Mouse (Mus musculus): ENCODE data around the gene Celf1.
"Not testable (repeated sequence)": the region's sequence is repeated elsewhere in the genome, so short reads cannot be mapped to it uniquely, and the experiment has no call there.

Celf1 gene

DNA sequence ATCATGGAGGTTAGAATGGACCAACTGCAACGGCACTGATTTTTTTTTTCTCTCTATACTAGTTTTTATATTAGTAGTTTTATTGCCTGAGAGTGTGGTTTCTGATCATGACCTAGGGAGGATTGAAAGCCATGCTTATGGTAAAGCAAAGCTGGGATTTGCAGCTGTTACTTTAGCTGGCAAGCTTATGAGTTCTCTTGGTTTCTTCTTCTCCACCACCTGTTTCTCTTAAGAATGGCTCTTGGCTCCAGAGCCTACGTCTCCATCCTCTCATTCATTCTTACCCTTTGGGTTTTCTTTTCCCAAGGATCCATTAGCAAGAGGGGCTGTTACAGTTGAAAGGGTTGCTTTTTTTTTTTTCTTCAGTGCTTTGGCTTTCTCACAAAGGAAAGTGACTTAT, 1.6 kb downstream of the Celf1 start:
- DNase-seq: no peak

DNA sequence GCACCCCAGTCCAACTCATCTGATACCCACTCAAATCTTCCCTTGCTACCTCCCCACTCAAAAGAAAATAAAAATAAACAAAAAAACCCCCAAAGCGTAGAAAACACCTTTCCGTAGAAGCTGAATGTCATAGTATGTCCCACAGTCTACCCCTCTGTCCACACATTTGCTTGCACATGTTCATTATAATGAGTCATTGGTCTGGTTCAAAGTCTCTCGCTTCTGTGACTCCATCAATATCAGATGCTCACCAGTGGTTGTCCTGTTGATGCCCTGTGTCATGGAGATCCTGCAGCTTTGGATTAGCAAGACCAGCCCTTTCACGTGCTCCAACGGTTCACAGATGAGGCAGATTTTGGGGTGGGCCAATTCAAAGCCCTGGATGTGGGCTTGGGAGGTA, 10.0 kb downstream of the Celf1 start:
- DNase-seq: no peak

DNA sequence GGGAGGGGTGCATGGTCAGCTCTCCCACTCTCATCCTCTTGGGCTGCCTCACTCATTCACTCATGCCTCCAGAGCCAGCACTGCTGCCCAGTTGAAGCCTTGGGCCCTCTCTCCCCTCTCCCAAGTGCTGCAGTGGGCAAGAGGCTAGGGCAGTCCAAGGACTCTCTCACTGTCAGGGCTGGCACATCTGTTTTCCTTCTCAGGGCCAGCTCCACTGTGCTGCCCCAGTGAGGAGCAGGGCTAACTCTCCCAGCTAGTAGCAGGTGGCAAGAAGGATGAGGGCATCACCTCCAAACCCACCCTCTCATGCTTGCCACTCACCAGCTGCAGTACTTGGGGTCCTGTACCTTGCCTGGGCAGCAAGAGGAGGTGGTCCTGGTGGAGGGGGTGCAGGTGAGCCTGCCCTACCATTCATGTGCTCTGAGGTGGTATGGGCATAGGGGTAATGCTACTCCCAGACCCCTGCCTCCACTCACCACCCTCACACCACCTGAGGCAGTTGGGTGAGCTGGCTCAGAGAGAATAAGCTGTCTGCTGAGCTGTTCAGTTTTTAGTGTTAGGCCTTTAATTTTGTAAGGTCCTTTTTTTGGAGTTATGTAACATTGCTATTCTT, 10.5 kb downstream of the Celf1 start:
- no peak for DNase-seq

DNA sequence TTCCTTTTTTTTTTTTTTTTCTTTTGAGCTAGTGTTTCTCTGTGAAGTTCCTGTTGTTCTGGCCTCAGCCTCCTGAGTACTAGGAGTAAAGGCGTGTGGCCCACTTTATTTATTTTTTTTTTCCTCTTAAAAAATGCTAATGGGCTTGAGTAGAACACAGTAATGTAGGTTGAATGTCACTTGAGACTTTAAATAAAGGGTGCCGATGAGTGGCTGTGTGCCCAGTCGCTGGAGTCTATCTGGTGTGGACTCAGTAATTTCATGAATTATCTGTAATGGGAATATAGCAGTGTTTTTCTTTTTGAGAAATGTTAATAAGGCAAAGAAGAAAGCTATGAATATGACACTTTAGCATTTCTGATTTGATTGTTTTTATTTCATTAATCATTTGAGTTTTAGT, 13.3 kb downstream of the Celf1 start:
- no peak for DNase-seq

DNA sequence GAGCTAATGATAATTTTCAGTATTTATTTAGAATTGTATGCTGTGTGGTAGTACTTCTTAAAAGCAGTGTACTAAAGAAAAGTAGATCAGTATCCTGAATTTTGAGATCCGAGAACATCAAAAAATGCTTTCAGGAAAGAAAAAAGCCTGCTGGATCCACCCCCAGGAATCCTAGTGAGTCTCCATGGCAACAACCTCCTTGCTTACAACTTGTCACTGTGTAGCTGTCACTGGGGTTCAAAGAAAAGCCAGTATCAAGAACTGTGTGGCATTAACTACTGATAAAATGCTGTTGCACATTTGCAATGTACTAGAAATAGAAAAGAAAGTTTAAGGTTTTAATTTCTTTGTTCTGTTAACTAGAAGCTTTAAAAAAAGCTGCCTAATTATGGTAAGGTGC, 15.9 kb downstream of the Celf1 start:
- no peak for DNase-seq

DNA sequence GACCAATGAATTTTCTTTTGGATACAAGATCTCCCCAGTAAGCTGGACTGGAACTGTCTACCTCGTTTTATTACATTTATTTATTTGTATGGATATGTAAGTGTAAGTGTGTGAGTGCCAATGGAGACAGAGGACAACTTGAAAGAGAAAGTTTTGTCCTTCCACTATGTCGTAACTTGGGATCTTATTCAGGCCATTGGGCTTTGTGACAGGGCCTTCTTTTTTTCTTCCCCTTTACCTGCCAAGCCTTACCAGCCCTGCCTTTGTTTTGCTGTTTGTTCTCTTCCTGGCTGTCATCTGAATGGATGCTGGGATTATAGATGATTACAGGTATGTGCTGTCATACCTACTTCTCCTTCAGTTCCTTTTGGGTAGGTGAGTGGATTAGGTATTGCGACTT, 18.7 kb downstream of the Celf1 start:
- no peak for DNase-seq

DNA sequence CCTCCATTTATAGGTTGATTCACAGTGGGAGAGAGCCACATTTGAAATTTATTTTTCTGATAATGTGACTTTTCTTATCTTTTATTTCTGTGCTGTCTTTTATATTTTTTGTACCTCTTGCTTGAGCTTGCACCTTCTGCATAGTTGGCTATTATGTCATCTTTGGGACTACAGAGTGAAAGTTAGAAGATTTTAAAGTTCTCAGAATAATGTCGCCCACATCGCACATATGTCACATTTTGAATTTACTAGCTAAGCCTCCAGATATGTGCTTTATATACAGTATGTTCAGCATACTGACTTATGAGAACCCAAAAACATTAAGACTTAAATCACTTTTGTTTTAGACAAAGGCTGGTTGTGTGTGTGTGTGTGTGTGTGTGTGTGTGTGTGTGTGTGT, 19.8 kb downstream of the Celf1 start:
- DNase-seq: no peak

DNA sequence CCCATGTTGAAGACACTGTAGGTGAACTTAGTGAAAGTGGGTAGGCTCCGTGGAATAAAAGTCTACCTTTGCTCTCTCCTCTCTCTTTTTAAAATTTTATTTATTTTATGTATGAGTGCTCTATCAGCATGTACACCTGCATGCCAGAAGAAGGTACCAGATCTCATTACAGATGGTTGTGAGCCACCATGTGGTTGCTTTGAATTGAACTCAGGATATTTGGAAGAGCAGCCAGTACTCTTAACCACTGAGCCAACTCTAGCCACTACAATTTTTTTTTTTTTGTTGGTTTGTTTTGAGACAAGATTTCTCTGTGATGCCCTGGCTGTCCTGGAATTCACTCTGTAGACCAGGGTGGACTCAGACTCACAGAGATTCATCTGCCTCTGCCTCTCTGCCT, 23.1 kb downstream of the Celf1 start:
- no peak for DNase-seq

DNA sequence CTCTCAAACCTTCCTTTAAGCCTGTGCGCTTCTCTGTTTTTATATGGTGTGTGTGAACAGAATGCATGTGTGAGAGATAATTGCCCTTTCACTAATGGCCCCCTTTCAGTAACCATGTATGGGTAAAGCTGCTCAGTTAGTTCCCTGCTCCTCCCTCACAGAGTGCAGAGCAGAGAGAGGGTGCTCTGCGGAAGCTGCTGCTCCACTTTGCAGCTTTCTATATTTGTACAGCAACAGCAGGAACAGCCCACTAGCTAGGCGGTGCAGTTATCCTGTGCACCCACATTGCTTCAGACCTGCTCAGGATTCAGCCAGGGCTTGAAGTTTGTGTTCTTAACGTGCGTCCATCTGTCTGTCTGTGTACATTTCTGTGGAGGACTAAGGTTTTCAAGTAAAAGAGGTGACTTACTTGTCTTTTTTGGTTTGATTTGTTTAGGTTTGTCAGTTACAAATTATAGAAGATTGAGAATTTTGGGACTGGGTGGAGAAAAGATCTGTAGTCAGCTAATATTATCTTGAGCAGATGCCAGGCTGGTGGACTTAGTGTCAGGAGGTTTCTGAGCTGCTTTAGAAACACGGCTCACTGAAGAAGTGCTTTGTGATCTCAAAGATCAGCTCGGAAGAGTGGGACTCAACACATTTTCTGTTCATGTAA, 24.8 kb downstream of the Celf1 start:
- no peak for DNase-seq

DNA sequence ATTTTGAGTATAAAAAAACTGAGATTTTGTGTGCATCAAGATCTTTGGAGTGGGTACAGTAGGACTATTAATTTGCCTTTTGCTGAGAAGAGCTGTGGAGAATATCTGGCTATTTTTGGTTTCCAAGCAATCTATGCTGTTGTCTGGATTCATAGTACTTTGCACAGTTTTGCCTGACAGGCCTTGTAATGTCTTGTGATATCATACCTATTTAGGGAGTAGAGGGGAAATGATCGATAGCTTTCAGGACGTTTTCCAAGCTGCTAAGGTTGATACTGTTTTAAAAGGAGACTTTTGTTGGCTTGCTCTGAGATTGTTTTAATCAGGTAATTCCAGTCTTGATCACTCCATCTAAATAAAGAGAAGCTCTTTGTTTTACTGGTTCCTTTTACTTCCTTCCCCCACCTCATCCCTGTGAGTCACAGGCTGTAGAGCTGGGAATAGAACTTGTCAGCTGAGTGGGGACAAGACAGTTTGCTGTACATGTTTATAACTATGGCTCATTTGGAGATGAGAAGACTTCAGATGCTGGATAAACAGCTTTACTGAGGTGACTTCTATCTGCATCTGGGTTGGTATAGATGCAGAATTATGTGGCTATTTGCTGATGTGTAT, 25.4 kb downstream of the Celf1 start:
- no peak for DNase-seq

DNA sequence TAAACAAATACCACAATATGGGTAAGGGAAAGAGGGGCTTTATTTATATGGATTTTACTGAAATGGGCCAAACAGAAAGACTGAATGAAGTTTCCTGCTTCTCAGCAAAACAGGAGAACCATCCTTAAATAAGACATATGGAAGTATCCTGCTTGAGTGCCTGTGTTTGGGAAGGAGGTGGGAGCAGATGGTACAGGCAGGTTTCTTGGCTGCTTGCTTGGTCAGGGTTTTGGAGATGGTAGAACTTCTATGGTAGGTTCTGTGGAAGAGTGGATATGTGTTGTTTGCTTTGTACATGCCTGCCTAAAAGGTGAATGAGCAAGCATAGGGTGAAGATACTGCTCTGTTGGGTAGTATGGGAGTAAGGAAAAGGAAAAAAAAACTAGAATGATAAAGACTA, 30.4 kb downstream of the Celf1 start:
- no peak for DNase-seq

DNA sequence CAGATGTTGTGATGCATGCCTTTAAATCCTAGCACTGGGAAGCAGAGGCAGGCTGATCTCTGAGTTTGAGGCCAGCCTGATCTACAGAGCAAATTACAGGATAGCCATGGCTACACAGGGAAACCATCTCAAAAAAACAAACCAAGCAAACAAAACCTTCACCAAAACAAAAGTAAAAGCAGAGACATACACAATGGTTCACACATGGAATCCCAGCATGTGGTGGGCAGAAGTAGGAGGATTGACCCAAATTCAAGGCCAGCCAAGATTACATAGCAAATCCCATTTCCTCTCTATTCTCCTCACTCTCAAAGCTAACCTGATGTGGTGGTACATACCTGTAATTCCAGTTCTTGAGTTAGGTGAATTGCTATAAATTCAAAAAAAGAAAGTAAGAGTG, 33.9 kb downstream of the Celf1 start:
- DNase-seq: no peak

DNA sequence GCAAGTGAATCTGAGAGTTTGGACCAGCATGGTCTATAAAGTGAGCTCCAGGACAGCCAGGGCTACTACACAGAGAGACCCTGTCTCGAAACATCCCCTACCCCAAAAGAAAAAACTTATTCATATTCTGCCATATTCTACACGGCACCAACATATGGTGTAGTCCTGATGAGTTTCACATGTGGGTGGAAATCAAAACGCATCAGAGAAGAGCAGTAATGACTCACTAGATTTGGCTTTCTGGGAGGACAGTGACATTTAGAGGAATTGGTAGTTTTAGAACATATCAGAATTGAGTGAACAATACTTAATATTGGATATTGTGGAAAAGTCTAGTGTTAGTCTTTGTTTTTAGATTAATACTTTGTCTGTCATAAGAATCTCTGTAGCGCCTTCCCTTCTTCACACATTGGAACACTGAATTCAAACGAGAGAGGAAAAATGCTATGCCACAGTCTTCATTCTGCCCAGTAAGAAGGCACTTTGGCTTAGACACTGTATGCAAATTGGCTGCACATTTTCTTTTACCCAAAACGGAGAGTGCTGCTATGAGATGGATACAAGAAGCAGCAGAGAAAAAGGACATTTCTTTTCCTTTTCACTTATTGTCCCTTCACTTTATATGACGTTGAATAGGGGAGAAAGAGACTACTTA, 35.1 kb downstream of the Celf1 start:
- no peak for DNase-seq

DNA sequence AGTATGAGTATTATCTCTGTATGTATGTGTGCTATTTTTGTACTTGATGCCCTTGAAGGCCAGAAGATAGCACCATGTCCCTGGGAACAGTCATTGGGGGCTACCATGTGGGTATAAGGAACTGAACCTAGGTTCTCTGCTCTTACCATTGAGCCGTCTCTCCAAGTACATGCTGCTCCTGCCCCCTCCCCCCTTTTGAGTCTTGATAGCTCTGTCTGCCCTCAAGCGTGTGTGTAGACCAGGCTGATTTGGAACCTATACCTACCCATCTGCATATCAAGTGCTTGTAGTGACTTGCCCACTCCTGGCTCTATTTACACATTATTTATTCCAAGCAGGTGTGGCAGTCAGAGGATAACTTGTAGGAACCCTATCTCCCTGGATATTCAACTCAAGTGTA, 36.4 kb downstream of the Celf1 start:
- no peak for DNase-seq

DNA sequence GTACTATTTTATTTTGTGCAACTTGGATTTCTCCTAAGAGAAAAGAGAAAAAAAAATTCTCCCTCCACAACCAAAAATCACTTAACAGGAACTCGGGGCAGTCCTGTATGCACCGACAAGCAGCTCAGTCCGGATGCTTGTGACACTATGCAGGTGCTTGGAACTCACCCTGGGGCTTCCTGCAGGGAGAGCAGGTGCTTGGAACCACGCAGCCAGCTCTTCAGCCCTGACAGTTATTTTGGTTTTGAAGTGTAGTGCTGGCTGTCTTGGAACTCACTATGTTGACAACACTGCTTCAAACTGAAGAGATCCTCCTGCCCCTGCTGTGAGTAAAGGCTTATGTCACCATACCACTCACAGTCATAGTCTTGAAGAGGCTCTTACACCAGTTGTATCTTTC, 37.1 kb downstream of the Celf1 start:
- DNase-seq: no peak

DNA sequence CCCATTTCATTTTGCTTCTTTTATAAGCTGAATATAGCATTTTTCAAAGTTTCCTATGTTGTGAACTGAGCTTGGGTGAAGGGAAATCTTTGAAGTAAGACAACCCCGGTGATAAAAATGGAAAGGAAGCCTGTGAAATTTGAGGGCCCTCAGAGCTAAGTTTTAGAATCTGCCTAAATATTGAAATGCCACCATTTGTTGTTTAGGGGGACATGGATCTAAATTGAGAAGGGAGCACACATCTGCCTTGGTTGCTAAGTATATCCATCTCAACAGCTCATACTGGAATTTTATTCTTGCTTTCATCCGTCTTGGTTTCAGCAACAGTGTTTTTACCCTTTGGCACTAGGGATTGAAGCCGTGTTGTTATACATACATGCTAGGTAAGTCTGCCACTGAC, 45.9 kb downstream of the Celf1 start:
- no peak for DNase-seq

DNA sequence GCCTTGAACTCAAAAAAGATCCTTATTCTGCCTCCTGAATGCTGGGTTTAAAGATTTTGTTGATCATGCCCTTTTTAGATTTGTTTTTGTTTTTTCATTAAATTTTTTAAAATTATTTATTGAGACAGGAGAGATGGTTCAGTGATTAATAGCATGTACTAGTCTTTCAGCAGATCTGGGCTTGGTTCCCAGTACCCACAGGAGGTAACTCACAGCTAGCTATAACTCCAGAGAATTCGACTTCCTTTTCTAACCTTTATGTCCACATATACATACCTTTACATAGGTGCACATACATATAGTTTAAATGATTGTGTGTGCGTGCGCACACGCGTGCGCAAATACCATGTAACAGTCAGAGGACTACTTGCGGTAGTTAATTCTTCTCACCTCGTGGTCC, 68.4 kb downstream of the Celf1 start:
- no peak for DNase-seq

DNA sequence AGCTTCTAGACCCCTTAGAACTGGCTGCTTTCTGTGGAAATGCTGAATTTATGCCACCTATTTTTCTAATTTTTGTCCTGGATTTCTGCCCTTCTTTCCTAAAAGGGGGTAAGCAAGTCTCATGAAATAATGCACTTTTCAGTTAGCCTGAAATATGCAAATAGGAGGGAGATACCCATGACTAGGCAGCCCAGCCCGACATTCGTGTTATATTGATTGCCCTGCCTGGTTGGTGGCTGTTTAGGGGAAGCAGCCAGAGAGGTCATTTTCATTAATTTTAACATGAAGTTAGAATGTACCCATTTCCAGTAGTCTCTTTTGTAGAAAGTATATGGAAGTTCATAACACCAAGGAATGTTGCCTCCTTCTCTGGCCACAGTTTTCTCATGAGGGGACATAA, 73.7 kb downstream of the Celf1 start:
- peak; percentile 9 to 25 for DNase-seq

DNA sequence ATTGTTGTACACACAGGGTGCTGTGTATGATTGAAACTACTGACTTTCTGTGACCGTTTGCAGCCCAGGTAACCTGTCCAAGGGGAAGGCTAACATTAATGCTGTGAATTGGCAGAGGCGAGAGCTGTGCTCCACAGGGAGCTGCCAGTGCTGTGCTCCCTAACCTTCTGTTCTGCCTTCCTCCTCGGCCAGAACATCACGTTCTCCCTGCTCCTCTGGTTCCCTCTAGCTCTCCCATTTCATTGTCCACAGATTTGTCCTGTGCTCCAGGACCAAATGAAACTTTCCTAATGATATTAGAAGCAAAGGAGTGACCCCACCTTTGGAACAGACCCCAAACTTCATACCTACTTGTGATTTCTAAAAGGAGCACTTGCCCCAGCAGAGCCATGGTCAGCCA, 75.2 kb downstream of the Celf1 start:
- DNase-seq: no peak

DNA sequence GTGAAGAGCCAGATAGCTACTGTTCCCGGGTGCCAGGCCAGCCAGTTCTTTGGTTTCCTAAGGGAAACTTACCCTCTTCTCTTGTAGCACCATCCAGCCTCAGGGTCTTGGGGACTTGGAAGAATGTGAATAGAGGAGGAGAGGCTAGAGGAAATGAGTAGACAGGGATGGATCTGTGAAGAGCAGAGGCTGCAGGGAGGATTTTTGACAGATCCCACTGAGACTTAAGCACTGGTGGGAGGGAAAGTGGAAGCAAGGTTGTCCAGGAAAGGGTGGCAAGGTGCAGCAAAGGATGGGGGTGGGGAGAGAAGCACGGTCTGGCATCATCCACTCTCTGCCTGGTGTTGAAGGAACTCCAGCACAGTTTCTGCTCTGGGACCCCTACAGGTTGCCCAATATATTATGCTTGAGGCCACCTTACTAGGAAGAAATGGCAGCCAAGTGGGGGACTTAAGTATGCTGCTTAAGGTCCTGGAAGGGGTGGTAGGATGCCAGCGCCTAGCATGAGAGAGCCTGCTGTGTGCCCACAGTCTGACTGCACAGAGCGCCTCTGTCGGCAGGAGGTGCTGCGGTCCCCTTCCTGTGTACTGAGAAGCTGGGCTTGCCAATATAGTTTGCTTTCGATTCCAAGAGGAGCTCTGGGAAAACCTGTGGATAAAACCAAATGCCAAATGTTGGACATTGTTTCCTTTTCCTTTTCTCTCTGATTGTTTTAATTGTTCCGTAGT, 78.0 kb downstream of the Celf1 start:
- no peak for DNase-seq

DNA sequence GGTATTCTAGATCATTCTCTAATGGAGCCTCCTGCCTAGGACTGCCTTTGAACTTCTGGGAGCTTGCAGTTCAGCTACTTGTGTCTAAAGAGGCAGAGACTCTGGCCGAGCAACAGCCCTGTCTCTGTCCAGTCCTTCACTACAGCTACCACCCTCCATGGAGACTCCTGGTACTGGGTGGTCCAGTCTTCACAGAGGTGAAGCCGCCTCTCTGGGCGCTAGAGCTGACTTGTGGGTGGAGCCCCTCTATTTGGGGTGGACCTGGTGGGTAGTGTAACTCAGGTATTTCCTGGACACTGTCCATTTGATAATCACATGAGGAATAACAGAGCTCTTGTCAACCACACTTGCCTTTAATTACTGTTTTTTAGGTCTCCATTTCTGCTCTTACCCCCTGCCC, 79.7 kb downstream of the Celf1 start:
- no peak for DNase-seq

DNA sequence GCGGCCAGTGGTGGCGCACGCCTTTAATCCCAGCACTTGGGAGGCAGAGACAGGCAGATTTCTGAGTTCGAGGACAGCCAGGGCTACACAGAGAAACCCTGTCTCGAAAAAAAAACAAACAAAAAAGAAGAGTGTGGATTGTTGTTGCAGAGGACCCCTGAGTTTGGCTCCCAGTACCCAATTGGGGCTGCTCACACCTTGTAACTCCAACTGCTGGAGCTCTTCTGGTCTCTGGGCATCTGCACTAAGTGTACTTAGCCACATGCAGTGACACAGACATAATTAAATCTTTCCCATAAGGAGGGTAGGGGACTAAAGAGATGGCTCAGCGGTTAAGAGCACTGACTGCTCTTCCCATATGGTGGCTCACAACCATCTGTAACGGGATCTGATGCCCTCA, 82.1 kb downstream of the Celf1 start:
- not testable (repeated sequence) for DNase-seq

DNA sequence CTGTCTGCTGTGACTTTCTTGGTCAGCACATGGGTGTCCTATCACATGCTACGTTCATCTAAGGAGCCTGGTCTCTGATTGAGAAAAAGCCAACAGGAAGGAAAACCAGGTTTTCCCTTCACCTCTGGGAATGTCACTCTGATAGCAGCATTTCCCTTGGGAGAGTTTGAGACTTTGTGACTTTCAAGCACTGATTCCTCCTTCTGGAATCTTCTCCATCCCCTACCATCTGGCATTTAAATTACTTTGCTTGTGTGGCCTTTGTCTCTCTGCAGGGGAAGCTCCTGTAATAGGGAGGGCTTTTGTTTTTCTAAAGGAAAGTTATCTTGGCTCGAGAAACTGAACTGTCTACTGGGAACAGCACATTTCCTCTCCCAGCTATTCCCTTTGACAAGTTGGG, 82.9 kb downstream of the Celf1 start:
- DNase-seq: no peak

DNA sequence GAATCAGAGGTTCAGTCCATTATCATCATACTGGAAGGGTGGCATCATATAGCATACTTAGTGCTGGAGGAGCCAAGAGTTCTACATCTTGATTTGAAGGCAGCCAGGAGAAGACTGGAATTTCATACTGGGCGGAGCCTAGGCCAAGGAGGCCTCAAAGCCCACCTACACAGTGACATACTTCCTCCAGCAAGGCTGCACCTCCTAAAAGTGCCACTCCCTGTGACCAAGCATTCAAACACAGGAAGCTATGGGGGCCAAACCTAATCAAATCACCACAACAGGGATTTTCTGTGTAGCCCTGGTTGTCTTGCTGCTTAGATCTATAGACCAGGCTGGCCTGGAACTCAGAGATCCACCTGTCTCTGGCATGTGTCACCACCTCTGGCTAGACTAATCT, 83.8 kb downstream of the Celf1 start:
- no peak for DNase-seq
